Mouse (Mus musculus): ENCODE measurements around the gene Ppm1b.

Gene Ppm1b

DNA sequence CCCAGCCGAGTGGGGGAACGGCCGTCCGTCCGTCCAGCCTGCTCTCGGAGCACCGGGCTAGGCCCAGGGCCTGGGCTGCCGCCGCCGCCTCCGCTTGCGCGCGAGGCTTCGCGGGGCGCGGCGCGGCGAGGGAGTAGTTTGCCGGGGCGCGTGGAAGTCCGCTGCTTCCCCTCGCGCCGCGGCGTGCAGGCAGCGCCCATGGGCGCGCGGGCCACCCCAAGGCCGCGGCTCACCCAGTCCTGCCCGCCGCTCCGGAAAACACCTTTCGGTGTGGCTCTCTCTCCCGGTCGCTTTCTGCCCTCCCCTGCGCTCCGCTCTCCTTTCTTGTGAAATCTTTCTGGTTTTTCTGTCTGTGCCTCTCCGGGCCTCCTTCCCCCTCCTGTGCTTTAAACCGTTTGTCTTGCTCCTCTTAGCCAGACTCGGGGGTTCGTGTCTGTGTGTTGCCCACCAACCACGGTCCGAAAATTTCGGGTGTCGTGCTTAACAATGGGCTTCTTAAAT is 1.9 kb downstream of the Ppm1b start:
- under 1% methylated on average over 52 of the region's 52 CpGs for WGBS

DNA sequence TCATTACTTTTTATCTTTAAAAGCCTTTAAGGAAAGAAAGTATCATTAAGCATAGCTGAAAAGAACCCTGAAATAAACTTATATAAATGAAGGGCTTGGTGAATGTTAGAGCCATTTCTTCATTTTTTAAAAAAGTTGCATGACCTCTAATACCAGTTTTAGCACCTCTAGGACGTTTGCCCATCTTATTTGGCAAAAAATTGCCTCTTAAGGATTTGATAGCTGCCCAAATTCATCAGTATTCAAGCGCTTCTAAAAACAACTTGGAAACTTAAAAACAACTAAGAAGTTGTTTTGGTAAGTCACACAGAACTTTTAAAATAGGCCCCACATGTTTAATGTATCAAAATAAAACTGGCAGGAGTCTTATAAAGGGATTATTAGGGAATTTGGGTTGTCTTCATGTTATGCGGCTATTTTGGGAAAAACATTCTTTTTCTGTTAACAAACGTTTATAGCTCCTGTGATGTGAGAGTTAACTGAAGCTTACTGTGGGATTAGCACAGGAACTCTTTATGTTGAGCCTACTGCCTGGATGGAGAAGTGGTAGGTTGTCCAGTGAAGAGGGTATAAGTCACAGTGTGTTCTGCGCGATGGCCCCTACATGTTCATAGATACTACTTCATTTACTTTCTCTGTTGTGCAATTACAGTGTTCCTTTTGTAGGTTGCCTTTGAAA is 2.6 kb downstream of the Ppm1b start:
- WGBS = 12% methylated on average over 6 of the region's 6 CpGs

- 45% methylated on average over 3 of the region's 3 CpGs for WGBS
Observed at GRCm38 (mm10) chr17:84959665-84960020, 3.1 kb downstream of the Ppm1b start.

- WGBS = 33% methylated on average over 4 of the region's 4 CpGs
Observed at GRCm38 (mm10) chr17:84960136-84960535, 3.6 kb downstream of the Ppm1b start.

DNA sequence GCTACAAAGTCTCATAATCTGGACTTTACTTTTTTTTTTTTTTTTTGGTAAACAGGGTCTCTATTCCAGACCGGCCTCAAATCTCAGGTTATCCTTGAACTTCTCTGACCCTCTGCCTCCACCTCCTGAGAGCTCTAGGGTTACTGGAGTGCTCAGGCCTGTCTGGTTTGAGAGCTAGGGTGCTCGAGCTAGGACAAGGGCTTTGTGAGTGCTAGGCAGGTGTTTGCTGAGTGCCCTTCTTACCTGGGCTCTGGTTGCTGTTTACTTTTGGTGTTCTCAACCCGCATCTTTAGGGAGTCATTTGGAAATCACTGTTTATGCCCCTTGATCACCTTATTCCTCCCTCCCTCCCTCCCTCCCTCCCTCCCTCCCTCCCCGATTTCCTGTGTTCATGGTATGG is 5.5 kb downstream of the Ppm1b start:
- 90% methylated on average over 4 of the region's 4 CpGs for WGBS

DNA sequence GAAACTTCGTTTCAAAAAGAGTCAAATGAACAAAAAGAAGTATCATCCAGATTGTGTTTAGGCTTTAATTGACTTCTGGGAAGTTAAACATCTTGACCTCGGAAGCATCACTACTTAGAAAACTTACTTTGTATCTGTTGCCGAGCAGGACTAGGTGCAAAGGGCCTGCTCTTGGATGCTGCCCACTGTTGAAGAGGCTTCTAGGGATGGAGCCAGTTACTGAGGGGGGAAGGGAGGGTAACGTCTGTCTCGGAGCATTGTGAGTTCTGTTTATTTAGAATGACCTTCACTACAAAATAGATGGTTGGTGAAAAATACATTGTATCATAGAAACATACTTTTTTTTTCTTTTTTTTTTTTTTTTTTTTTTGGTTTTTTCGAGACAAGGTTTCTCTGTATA is 7.1 kb downstream of the Ppm1b start:
- 51% methylated on average over 6 of the region's 6 CpGs for WGBS

GRCm38 (mm10) chr17:84966231-84966630 is 9.7 kb downstream of the Ppm1b start:
- WGBS = 95% methylated on average over 1 of the region's 1 CpGs

DNA sequence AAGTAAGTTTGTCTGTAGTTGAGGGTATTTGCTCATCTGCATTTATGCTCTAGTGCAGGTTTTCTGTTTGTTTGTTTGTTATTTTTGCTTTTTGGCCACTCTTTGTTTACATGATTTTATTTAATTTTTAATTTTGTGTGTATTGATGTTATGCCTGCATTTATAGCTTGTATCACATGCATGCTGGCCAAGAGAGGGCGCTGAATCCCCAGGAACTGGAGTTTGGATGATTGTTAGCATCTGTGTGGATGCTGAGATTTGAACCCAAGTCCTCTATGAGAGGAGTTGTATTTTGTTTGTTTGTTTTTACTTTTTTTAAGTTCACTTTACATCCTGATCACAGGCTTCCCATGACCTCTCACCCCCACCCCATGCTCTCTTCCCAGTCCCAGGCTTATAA is 10.5 kb downstream of the Ppm1b start:
- WGBS = 78% methylated on average over 1 of the region's 1 CpGs

- WGBS = 86% methylated on average over 8 of the region's 8 CpGs
Observed at GRCm38 (mm10) chr17:84969916-84970315, 13.4 kb downstream of the Ppm1b start.

DNA sequence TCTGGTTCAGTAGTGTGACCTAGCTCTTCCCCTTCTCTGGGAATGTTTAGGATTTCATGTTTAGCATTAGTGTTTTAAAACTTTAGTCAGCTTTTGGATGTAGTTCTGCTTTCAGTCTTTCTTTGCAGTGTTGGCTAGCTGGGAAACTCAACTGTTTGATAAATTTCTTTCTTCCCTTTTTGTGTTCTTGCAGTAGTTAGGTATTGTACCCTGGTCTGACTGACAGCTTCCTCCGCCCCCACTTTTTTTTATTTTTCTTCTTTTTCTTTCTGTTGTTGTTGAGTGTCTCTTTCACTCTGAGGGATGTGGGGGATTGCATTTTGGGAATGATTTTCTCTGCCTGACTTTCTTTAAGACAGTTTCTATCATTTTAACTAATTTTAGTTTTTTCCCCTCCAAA is 25.2 kb downstream of the Ppm1b start:
- WGBS = 85% methylated on average over 1 of the region's 1 CpGs

DNA sequence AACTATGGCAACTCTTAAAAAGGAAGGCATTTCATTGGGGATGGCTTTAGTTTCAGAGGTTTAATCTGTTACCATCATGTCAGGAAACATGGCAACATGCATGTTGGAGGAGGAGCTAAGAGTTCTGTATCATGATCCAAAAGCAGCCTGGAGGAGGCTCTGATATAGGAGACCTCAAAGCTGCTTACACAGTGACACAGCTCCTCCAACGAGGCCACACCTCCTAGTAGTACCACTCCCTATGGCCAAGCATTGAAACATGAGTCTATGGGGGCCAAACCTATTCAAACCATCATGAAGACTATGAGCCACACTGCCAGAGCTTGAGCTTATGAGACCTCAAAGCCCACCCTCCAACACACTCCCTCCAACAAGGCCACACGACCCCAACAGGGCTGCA is 26.2 kb downstream of the Ppm1b start:
- 80% methylated on average over 2 of the region's 2 CpGs for WGBS

GRCm38 (mm10) chr17:84986368-84986767 is 29.8 kb downstream of the Ppm1b start:
- WGBS = 79% methylated on average over 5 of the region's 5 CpGs

GRCm38 (mm10) chr17:84987834-84988410 is 31.4 kb downstream of the Ppm1b start:
- 70% methylated on average over 3 of the region's 3 CpGs for WGBS

DNA sequence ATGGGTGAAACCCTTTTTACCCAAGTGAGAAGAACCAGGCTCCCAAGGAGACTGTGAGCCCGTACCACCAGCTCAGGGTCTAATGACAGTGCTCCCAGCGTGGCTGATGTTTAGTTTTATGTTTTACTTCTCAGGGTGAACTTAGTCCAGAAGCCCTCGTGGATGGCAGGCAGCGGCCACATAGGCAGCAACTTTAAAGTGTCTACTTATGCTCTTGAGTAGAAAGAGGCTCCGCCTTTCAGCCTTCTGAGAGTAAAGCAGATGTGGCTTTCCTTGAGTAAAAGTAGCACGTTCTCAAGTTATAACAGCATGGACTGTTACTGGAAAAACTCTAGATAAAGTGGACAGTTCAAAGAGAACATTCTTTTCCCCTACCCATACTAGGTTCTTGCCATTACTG is 39.3 kb downstream of the Ppm1b start:
- 75% methylated on average over 6 of the region's 6 CpGs for WGBS

GRCm38 (mm10) chr17:84997639-84998038 is 41.1 kb downstream of the Ppm1b start:
- 87% methylated on average over 1 of the region's 1 CpGs for WGBS

DNA sequence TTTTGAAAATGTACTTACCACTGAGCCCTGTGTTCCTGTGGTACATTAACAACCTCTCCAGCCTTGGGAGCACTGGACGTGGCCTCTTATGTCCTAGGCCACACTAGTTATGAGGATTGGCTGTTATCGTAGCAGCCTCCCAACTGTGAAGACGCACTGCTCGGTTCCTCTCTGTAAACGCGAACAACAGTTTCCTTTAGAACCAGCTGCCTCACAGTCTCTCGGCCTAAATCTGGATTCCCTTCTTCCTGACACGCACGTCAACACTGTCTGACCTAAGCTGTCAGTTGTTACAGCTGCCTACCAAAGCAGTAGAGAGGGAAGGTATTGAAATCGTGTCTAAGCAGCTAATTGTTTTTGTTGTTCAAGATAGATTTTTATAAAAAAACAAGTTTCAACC is 43.1 kb downstream of the Ppm1b start:
- 27% methylated on average over 10 of the region's 10 CpGs for WGBS

DNA sequence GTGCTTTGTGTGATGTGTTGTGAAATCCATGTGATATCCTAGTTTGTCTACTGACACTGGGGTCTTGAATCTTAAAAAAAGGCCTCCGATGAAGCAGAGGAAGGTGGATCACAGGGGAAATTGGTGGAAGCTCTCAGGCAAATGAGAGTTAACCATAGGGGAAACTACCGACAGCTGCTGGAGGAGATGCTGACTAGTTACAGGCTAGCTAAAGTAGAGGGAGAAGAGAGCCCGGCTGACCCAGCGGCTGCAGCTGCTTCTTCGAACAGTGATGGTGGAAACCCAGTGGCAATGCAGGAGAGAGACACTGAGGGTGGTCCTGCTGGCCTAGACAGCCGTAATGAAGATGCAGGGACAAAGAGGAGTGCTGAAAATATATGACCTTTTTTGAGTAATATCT is 56.9 kb downstream of the Ppm1b start:
- 82% methylated on average over 6 of the region's 6 CpGs for WGBS

- 74% methylated on average over 3 of the region's 3 CpGs for WGBS
Observed at GRCm38 (mm10) chr17:85014632-85015031, 58.1 kb downstream of the Ppm1b start.

- 86% methylated on average over 3 of the region's 3 CpGs for WGBS
Observed at GRCm38 (mm10) chr17:85018344-85018743, 61.8 kb downstream of the Ppm1b start.

DNA sequence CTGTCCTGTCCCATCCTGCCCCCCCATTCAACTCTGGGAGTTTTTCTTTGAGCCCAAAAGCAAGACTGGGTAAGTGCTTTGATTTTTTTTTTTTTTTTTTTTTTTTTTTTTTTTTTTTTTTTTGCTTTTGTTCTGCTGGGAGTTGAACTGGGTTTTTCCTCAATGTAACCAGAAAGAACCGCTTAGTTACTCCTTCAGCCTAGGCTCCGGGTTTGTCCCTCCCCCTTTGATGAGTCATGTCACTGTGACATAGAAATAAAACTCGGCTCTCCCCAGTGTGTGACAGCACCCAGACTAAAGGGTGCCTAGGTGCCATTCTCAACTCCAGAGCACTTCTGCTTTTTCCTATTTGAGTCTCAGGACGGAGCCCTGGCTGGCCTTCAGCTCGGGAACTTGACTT is 62.3 kb downstream of the Ppm1b start:
- WGBS = 49% methylated on average over 5 of the region's 5 CpGs

DNA sequence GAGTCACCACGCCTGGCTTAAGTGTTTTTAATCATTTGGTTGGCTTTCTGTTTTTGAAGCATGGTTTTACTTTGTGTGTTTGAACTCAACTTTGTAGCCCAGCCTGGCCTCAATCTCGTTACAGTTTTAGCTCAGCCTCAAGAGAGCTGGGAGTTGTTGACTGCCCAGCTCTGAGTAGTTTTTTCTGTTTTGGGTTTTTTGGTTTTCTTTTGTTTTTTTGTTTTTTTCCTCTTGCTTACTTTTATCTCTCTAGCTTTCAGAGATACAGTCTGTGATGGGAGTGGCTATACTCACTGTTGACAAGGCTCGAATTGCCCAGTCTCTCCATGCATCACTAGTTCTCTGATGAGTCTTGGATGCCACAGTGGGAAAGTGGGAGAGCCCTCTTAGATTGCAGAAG is 63.8 kb downstream of the Ppm1b start:
- WGBS = 89% methylated on average over 3 of the region's 3 CpGs

GRCm38 (mm10) chr17:85023247-85024167 is 67.0 kb downstream of the Ppm1b start:
- 50% methylated on average over 22 of the region's 22 CpGs for WGBS

DNA sequence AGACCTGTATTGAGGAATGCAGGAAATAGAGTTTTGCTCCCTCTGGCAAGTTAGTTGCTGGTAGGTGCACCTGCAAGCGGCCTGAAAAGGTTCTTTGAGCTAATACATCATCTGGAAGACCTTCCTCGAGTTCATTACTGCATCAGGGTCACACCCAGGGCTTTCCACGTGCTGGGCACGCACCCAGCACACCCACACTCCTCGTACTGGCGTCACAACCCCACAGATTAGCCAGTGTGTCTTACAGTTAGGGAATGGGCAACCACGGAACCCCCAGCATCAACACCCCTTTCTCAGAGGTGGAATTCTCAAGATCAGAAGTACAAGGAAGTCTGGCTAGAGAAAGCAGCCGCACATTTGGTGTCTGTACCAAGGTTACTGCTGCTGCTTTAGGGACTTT is 67.7 kb downstream of the Ppm1b start:
- WGBS = 83% methylated on average over 8 of the region's 8 CpGs
